Mouse (Mus musculus) heart, postnatal 0 days (tissue): ENCODE measurements around the gene Tbc1d4. TPM values are rescaled to one million over a fixed set of nuclear protein-coding genes. Genes with fewer than 3 reads are reported as not detected.

Experiments used
- ATAC-seq: fragments of 200-750 bp; cut with Nextera tagmentation; 2 replicates; pipeline ENCODE4 v1.8.0; 2017; ENCODE audit warnings: low read depth, moderate number of reproducible peaks, moderate library complexity; ENCODE audit not compliant: insufficient read depth
- DNase-seq: peaks from one replicate; pipeline ENCODE4 v3.0.0-alpha.2; 2016; ENCODE audit warnings: low spot score
- H3K27ac ChIP-seq: fragments of 300-500 bp; sonication (generic); 2 replicates; pipeline ENCODE4 v1.5.1; 2014; ENCODE audit warnings: low read depth, mild to moderate bottlenecking
- H3K27me3 ChIP-seq: fragments of 300-500 bp; sonication (generic); 2 replicates; pipeline ENCODE4 v1.6.1; 2014; ENCODE audit warnings: low read length, mixed read lengths; ENCODE audit not compliant: control insufficient read depth, insufficient read depth
- H3K36me3 ChIP-seq: fragments of 300-500 bp; sonication (generic); replicated peaks from 2 replicates; pipeline ENCODE4 v1.6.1; 2014; ENCODE audit warnings: low read length, mixed read lengths; ENCODE audit not compliant: control insufficient read depth, insufficient read depth
- H3K4me1 ChIP-seq: fragments of 300-500 bp; sonication (generic); 2 replicates; pipeline ENCODE4 v1.6.1; 2014; ENCODE audit warnings: antibody characterized with exemption; ENCODE audit not compliant: control insufficient read depth, insufficient read depth
- H3K4me2 ChIP-seq: fragments of 300-500 bp; sonication (generic); 2 replicates; pipeline ENCODE4 v1.6.1; 2014; ENCODE audit warnings: low read depth, mild to moderate bottlenecking, low read length, moderate library complexity
- H3K4me3 ChIP-seq: fragments of 300-500 bp; sonication (generic); 2 replicates; pipeline ENCODE4 v1.5.1; 2014; ENCODE audit warnings: low read depth, low read length
- H3K9ac ChIP-seq: fragments of 300-500 bp; sonication (generic); replicated peaks from 2 replicates; pipeline ENCODE4 v1.6.1; 2014; ENCODE audit warnings: low read depth, low read length, mixed read lengths
- H3K9me3 ChIP-seq: fragments of 300-500 bp; sonication (generic); replicated peaks from 2 replicates; pipeline ENCODE4 v1.6.1; 2016; ENCODE audit warnings: low read length; ENCODE audit not compliant: control insufficient read depth
- CTCF ChIP-seq: IDR thresholded peaks from 2 replicates; pipeline ENCODE4 v1.5.1; 2016; ENCODE audit warnings: antibody characterized with exemption, control low read depth, low read depth
- EP300 ChIP-seq: IDR thresholded peaks from 2 replicates; pipeline ENCODE4 v1.6.1; 2016; ENCODE audit warnings: antibody characterized with exemption, low read depth
- WGBS: fragments of 180-500 bp; shearing (Covaris S2); extraction: QIAGEN DNeasy Blood & Tissue Kit; methylation state at CpG from one replicate; pipeline ENCODE4 v1.1.7; 2014; 5-methylcytosine and 5-hydroxymethylcytosine counted together
- polyA plus RNA-seq: library from polyadenylated mRNA; unstranded; fragments of >200 nt; fragmentation: Nextera tagmentation; extraction: Ambion mirVana; gene quantifications from 2 replicates; pipeline ENCODE4 v1.2.1, GENCODE M21; 2015
- total RNA-seq: library from RNA; depleted of rRNA; stranded (reverse); fragments of >200 nt; gene quantifications from 2 replicates; pipeline ENCODE4 v1.2.3, GENCODE M21; 2014; ENCODE audit warnings: low replicate concordance

Tbc1d4 gene
- total and polyA plus RNA-seq, 2 experiments from 2014 or later, result 16.8 to 53.6 TPM

DNA sequence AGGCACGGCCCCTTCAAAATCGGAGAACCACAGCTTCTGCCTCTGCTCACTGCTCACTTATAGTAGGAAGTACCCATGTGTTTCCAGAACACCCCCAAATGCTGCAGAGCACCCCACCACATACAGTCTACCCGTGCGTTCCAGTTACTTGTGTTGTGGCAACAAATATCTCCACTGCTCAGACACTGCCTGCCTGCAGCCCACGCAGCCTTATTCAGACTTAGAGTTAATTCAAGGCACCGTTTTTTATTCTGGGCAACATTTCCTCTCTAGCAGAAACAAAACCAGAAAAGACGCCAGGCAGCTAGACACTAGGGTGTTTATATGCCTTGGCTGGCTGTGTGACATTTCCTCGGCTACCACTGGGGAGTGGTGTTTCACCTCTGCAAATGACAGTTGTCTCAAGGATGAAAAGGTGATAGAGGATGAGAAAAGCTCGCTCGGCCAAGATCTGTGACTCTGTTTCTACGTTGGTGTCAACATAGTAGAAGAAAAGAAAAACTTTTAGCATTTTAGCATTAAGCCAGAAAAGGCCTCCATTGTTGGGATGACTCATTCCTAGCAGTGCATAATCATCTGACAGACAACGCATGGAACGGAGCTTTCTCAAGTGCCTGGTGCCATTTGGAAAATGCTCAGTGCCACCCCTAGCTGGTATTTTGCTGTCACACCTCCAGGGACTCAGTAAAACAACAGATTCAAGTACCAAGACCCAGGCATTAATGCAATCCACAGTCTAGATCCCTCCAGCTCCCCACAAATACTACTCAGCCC lies 98.3 kb downstream of the Tbc1d4 start:
- ATAC-seq, result peak; percentile 47; the same call in 1 of the 2 replicates
- no peak overlapping the region for H3K9ac ChIP-seq
- no peaks in the 10 kb centered on the region for H3K9me3 ChIP-seq
- 57% methylated on average over 13 of the region's 13 CpGs for WGBS
- DNase-seq, result no peak
- H3K4me1 ChIP-seq, result peaks cover 9% of the 10 kb centered on the region
- H3K27me3 ChIP-seq, result no peaks in the 10 kb centered on the region
- peak; percentile 34 for TF ChIP-seq CTCF
- no peak for TF ChIP-seq EP300
- H3K27ac ChIP-seq, result 0 out of 2 replicates have a peak overlapping the region, but pooled peaks have one; percentile 19
- H3K4me3 ChIP-seq, result no peak overlapping the region
- peak overlapping the region; percentile 22; the same call in 1 of the 2 replicates for H3K4me2 ChIP-seq
- 0 out of 2 replicates have a peak, but pooled peaks cover 4% of the 10 kb centered on the region for H3K36me3 ChIP-seq

- Histone ChIP-seq H3K4me2 (no peak overlapping the region), H3K4me3 (no peak overlapping the region), H3K27ac (no peak overlapping the region), H3K4me1 (peaks cover 9% of the 10 kb centered on the region), H3K27me3 (no peaks in the 10 kb centered on the region), H3K36me3 (0 out of 2 replicates have a peak, but pooled peaks cover 4% of the 10 kb centered on the region), H3K9me3 (no peaks in the 10 kb centered on the region), H3K9ac (no peak overlapping the region)
- DNase-seq (no peak), ATAC-seq (no peak)
- TF ChIP-seq CTCF (no peak), EP300 (no peak)
- WGBS, result 85% methylated on average over 7 of the region's 7 CpGs
These were observed 99.2 kb downstream of the Tbc1d4 start for GRCm38 (mm10) chr14:101509759-101510158.

DNA sequence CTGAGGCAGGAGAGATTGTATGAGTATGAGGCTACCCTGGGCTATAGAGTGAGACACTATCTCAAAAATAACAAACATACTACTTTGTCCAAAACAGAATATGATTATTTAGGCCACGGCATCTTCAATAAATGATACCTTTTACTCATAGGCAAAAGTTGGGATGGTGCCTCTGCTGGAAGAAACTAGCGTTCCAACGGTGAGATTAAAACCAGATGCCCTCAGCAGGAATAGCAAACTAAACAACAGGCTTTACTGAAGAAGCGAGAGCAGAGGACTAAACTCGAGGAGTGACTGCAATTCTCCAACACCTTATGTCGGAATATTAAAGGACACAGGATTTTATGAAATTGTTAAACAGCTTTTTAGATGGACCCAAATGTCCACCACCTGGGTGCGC lies 101.0 kb downstream of the Tbc1d4 start:
- no peaks in the 10 kb centered on the region for H3K27me3 ChIP-seq
- H3K4me2 ChIP-seq, result no peak overlapping the region
- H3K36me3 ChIP-seq, result 0 out of 2 replicates have a peak, but pooled peaks cover 4% of the 10 kb centered on the region
- H3K4me3 ChIP-seq, result no peak overlapping the region
- H3K9me3 ChIP-seq, result no peaks in the 10 kb centered on the region
- TF ChIP-seq CTCF (no peak), EP300 (no peak)
- no peak overlapping the region for H3K9ac ChIP-seq
- ATAC-seq (no peak), DNase-seq (no peak)
- H3K27ac ChIP-seq, result no peak overlapping the region
- 68% methylated on average over 7 of the region's 7 CpGs for WGBS
- peaks cover 9% of the 10 kb centered on the region for H3K4me1 ChIP-seq

DNA sequence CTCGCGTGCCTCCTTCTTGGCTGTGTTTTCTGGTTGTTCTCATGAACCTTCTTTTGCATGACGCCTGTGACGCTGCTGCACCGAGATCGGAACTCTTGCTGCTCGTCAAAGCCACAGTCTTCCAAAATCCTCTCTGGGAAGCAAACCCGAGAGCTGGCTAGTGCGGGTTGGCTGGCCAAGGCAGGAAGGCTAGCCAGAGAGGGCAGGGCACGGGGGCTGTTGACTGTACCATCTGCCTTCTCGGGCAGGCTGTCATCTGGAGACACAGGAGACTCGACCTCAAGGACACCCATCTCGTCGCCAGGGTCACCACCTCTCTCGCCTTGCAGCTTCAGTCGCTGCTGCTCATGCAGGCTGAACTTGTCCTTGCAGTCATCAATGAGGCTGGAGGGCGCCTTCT lies 101.8 kb downstream of the Tbc1d4 start:
- Histone ChIP-seq H3K9ac (no peak overlapping the region), H3K4me2 (no peak overlapping the region), H3K27me3 (no peaks in the 10 kb centered on the region), H3K36me3 (0 out of 2 replicates have a peak, but pooled peaks cover 4% of the 10 kb centered on the region), H3K4me3 (no peak overlapping the region), H3K27ac (no peak overlapping the region), H3K9me3 (no peaks in the 10 kb centered on the region), H3K4me1 (peaks cover 9% of the 10 kb centered on the region)
- no peak for TF ChIP-seq CTCF
- no peak for TF ChIP-seq EP300
- DNase-seq (no peak), ATAC-seq (no peak)
- 83% methylated on average over 17 of the region's 17 CpGs for WGBS

DNA sequence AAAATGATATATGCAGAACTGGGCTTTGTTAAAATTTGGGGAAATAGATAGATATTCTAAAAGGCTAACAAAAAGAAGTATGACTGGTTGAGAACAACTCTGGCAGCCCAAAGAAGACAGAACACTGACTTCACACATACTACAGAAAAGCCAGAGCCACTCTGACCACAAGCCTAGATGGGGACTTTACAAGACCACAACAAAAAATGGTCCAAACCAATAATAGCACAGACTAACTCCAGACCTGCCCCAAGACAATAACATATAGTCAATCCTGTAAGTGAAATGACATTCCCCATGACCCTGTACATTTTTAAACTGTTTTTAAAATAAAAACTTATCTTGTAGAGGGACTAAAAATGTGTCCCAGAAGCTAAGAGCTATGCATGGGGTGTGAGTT lies 103.2 kb downstream of the Tbc1d4 start:
- no peaks in the 10 kb centered on the region for H3K27me3 ChIP-seq
- ATAC-seq (no peak), DNase-seq (no peak)
- H3K4me2 ChIP-seq, result no peak overlapping the region
- H3K36me3 ChIP-seq, result peaks cover 4% of the 10 kb centered on the region; the same call in 1 of the 2 replicates
- no peak overlapping the region for H3K4me3 ChIP-seq
- no peak for TF ChIP-seq CTCF
- no peak for TF ChIP-seq EP300
- no peak overlapping the region for H3K27ac ChIP-seq
- no peaks in the 10 kb centered on the region for H3K9me3 ChIP-seq
- H3K4me1 ChIP-seq, result peaks cover 7% of the 10 kb centered on the region; the same call in 1 of the 2 replicates
- no peak overlapping the region for H3K9ac ChIP-seq
